Mouse (Mus musculus) heart, postnatal 0 days (tissue): ENCODE data around the gene Cavin2. TPM values are rescaled to one million over a fixed set of nuclear protein-coding genes. Genes with fewer than 3 reads are reported as not detected.

ENCODE experiments used
- ATAC-seq: fragments of 200-750 bp; cut with Nextera tagmentation; 2 replicates; pipeline ENCODE4 v1.8.0; 2017; ENCODE audit warnings: low read depth, moderate number of reproducible peaks, moderate library complexity; ENCODE audit not compliant: insufficient read depth
- DNase-seq: peaks from one replicate; pipeline ENCODE4 v3.0.0-alpha.2; 2016; ENCODE audit warnings: low spot score
- H3K27ac ChIP-seq: fragments of 300-500 bp; sonication (generic); 2 replicates; pipeline ENCODE4 v1.5.1; 2014; ENCODE audit warnings: low read depth, mild to moderate bottlenecking
- H3K27me3 ChIP-seq: fragments of 300-500 bp; sonication (generic); 2 replicates; pipeline ENCODE4 v1.6.1; 2014; ENCODE audit warnings: low read length, mixed read lengths; ENCODE audit not compliant: control insufficient read depth, insufficient read depth
- H3K36me3 ChIP-seq: fragments of 300-500 bp; sonication (generic); replicated peaks from 2 replicates; pipeline ENCODE4 v1.6.1; 2014; ENCODE audit warnings: low read length, mixed read lengths; ENCODE audit not compliant: control insufficient read depth, insufficient read depth
- H3K4me1 ChIP-seq: fragments of 300-500 bp; sonication (generic); 2 replicates; pipeline ENCODE4 v1.6.1; 2014; ENCODE audit warnings: antibody characterized with exemption; ENCODE audit not compliant: control insufficient read depth, insufficient read depth
- H3K4me2 ChIP-seq: fragments of 300-500 bp; sonication (generic); 2 replicates; pipeline ENCODE4 v1.6.1; 2014; ENCODE audit warnings: low read depth, mild to moderate bottlenecking, low read length, moderate library complexity
- H3K4me3 ChIP-seq: fragments of 300-500 bp; sonication (generic); 2 replicates; pipeline ENCODE4 v1.5.1; 2014; ENCODE audit warnings: low read depth, low read length
- H3K9ac ChIP-seq: fragments of 300-500 bp; sonication (generic); replicated peaks from 2 replicates; pipeline ENCODE4 v1.6.1; 2014; ENCODE audit warnings: low read depth, low read length, mixed read lengths
- H3K9me3 ChIP-seq: fragments of 300-500 bp; sonication (generic); replicated peaks from 2 replicates; pipeline ENCODE4 v1.6.1; 2016; ENCODE audit warnings: low read length; ENCODE audit not compliant: control insufficient read depth
- CTCF ChIP-seq: IDR thresholded peaks from 2 replicates; pipeline ENCODE4 v1.5.1; 2016; ENCODE audit warnings: antibody characterized with exemption, control low read depth, low read depth
- EP300 ChIP-seq: IDR thresholded peaks from 2 replicates; pipeline ENCODE4 v1.6.1; 2016; ENCODE audit warnings: antibody characterized with exemption, low read depth
- WGBS: fragments of 180-500 bp; shearing (Covaris S2); extraction: QIAGEN DNeasy Blood & Tissue Kit; methylation state at CpG from one replicate; pipeline ENCODE4 v1.1.7; 2014; 5-methylcytosine and 5-hydroxymethylcytosine counted together
- polyA plus RNA-seq: library from polyadenylated mRNA; unstranded; fragments of >200 nt; fragmentation: Nextera tagmentation; extraction: Ambion mirVana; gene quantifications from 2 replicates; pipeline ENCODE4 v1.2.1, GENCODE M21; 2015
- total RNA-seq: library from RNA; depleted of rRNA; stranded (reverse); fragments of >200 nt; gene quantifications from 2 replicates; pipeline ENCODE4 v1.2.3, GENCODE M21; 2014; ENCODE audit warnings: low replicate concordance

Gene Cavin2
- total and polyA plus RNA-seq, 2 experiments from 2014 or later = 185 to 190 TPM

- TF ChIP-seq CTCF (no peak), EP300 (no peak)
- Histone ChIP-seq H3K9me3 (no peaks in the 10 kb centered on the region), H3K4me3 (no peak overlapping the region), H3K4me2 (no peak overlapping the region), H3K36me3 (no peaks in the 10 kb centered on the region), H3K27ac (no peak overlapping the region), H3K9ac (no peak overlapping the region), H3K27me3 (no peaks in the 10 kb centered on the region), H3K4me1 (no peaks in the 10 kb centered on the region)
- ATAC-seq (no peak), DNase-seq (no peak)
- WGBS = 43% methylated on average over 2 of the region's 2 CpGs
Measured at GRCm38 (mm10) chr1:51315476-51315875, 26.6 kb downstream of the Cavin2 start.

- H3K4me1 ChIP-seq = 0 out of 2 replicates have a peak, but pooled peaks cover 11% of the 10 kb centered on the region
- no peaks in the 10 kb centered on the region for H3K27me3 ChIP-seq
- H3K4me2 ChIP-seq = no peak overlapping the region
- 66% methylated on average over 6 of the region's 6 CpGs for WGBS
- ATAC-seq (no peak), DNase-seq (no peak)
- no peaks in the 10 kb centered on the region for H3K36me3 ChIP-seq
- H3K27ac ChIP-seq = no peak overlapping the region
- no peak overlapping the region for H3K4me3 ChIP-seq
- H3K9ac ChIP-seq = no peak overlapping the region
- H3K9me3 ChIP-seq = no peaks in the 10 kb centered on the region
- TF ChIP-seq EP300 = no peak
- no peak for TF ChIP-seq CTCF
Measured at GRCm38 (mm10) chr1:51323506-51323905, 34.6 kb downstream of the Cavin2 start.

- no peak for TF ChIP-seq CTCF
- TF ChIP-seq EP300 = no peak
- Histone ChIP-seq H3K27me3 (no peaks in the 10 kb centered on the region), H3K9me3 (no peaks in the 10 kb centered on the region), H3K36me3 (no peaks in the 10 kb centered on the region), H3K4me2 (no peak overlapping the region), H3K4me3 (no peak overlapping the region), H3K27ac (no peak overlapping the region), H3K9ac (no peak overlapping the region), H3K4me1 (peaks cover 16% of the 10 kb centered on the region; the same call in 1 of the 2 replicates)
- no peak for ATAC-seq
- no peak for DNase-seq
- WGBS = 83% methylated on average over 1 of the region's 1 CpGs
Measured at GRCm38 (mm10) chr1:51328541-51328940, 39.6 kb downstream of the Cavin2 start.

- H3K27ac ChIP-seq = peak overlapping the region; percentile 44; the same call in 1 of the 2 replicates
- ATAC-seq (no peak), DNase-seq (no peak)
- no peaks in the 10 kb centered on the region for H3K9me3 ChIP-seq
- peak overlapping the region; percentile 52 for H3K4me3 ChIP-seq
- peak overlapping the region; percentile 47; the same call in 1 of the 2 replicates for H3K9ac ChIP-seq
- no peak for TF ChIP-seq CTCF
- TF ChIP-seq EP300 = no peak
- H3K27me3 ChIP-seq = no peaks in the 10 kb centered on the region
- H3K36me3 ChIP-seq = no peaks in the 10 kb centered on the region
- peak overlapping the region; percentile 68 for H3K4me2 ChIP-seq
- WGBS = 28% methylated on average over 6 of the region's 6 CpGs
- peaks cover 5% of the 10 kb centered on the region; the same call in 1 of the 2 replicates for H3K4me1 ChIP-seq
Measured at GRCm38 (mm10) chr1:51332986-51333385, 44.1 kb downstream of the Cavin2 start.

DNA sequence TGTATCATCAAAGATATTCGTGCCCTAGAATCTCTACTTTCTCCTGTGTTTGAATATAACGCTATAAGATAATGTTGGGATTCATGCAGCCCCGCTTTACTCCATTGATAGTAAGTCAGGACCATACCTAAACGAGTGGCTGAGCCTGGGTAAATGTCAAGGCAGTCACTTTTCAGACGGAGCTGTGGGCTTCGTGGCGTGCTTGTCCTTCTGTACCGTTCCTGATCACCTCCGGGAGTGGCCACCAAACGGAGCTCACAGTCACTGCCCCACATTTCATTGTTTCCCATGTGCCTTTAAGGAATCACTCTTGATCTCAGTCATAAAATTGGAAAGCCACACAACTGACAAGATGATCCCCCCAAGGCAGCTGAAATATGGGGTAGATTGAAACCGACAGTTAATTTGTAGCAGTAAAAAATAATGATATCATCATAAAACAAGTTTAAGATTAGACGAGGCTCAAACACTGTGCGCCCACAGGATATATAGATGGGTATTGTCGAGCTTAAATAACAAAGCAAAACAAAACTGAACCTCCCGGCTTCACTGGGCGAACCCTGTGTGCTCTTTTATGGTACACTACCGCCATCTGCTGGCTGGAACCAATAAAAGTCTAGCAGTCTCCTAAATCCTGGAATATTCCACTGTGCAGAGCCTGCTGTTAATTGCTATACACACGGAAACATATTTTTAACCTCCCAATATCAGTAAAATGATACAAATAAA lies 44.8 kb downstream of the Cavin2 start:
- TF ChIP-seq CTCF (peak; percentile 82), EP300 (no peak)
- 6% methylated on average over 18 of the region's 18 CpGs for WGBS
- H3K36me3 ChIP-seq = no peaks in the 10 kb centered on the region
- peak; percentile 89 for ATAC-seq
- H3K27me3 ChIP-seq = no peaks in the 10 kb centered on the region
- H3K4me3 ChIP-seq = peak overlapping the region; percentile 52
- H3K9ac ChIP-seq = peak overlapping the region; percentile 47
- H3K27ac ChIP-seq = peak overlapping the region; percentile 44
- H3K9me3 ChIP-seq = no peaks in the 10 kb centered on the region
- peaks cover 5% of the 10 kb centered on the region; the same call in 1 of the 2 replicates for H3K4me1 ChIP-seq
- peak overlapping the region; percentile 68 for H3K4me2 ChIP-seq
- DNase-seq = peak; percentile 82
